Mouse (Mus musculus) midbrain, embryonic 14.5 days (tissue): Measurements from ENCODE around the gene 4933430I17Rik. TPM values are rescaled to one million over a fixed set of nuclear protein-coding genes. Genes with fewer than 3 reads are reported as not detected.
A peak's percentile ranks its signal among the peaks of the same experiment; 100 is the strongest.

Experiments
- ATAC-seq: fragments of 200-750 bp; cut with Nextera tagmentation; 2 replicates; pipeline ENCODE4 v1.8.0; 2017; ENCODE audit warnings: moderate number of reproducible peaks, moderate library complexity; ENCODE audit not compliant: low FRiP score, low TSS enrichment
- DNase-seq: peaks from one replicate; pipeline ENCODE4 v3.0.0-alpha.2; 2015
- H3K27ac ChIP-seq: fragments of 300-500 bp; sonication (generic); replicated peaks from 2 replicates; pipeline ENCODE4 v1.5.1; 2014; ENCODE audit warnings: mild to moderate bottlenecking, low read depth, low read length, moderate library complexity
- H3K27me3 ChIP-seq: fragments of 300-500 bp; sonication (generic); 2 replicates; pipeline ENCODE4 v1.6.1; 2014; ENCODE audit warnings: low read length, control low read depth, mixed read lengths; ENCODE audit not compliant: control insufficient read depth, insufficient read depth
- H3K36me3 ChIP-seq: fragments of 300-500 bp; sonication (generic); 2 replicates; pipeline ENCODE4 v1.6.1; 2014; ENCODE audit warnings: low read length, control low read depth; ENCODE audit not compliant: control insufficient read depth, insufficient read depth
- H3K4me1 ChIP-seq: fragments of 300-500 bp; sonication (generic); 2 replicates; pipeline ENCODE4 v1.6.1; 2014; ENCODE audit warnings: mild to moderate bottlenecking, antibody characterized with exemption, low read length, control low read depth; ENCODE audit not compliant: control insufficient read depth, insufficient read depth
- H3K4me2 ChIP-seq: fragments of 300-500 bp; sonication (generic); 2 replicates; pipeline ENCODE4 v1.6.1; 2014; ENCODE audit warnings: mild to moderate bottlenecking, low read length, moderate library complexity
- H3K4me3 ChIP-seq: fragments of 300-500 bp; sonication (generic); replicated peaks from 2 replicates; pipeline ENCODE4 v1.5.1; 2014; ENCODE audit warnings: low read depth, low read length
- H3K9ac ChIP-seq: fragments of 300-500 bp; sonication (generic); replicated peaks from 2 replicates; pipeline ENCODE4 v1.6.1; 2014; ENCODE audit warnings: mild to moderate bottlenecking, low read length, moderate library complexity
- H3K9me3 ChIP-seq: fragments of 300-500 bp; sonication (generic); 2 replicates; pipeline ENCODE4 v1.6.1; 2016; ENCODE audit warnings: low read length, control low read depth, mixed read lengths; ENCODE audit not compliant: control insufficient read depth
- WGBS: fragments of 180-500 bp; shearing (Covaris S2); extraction: QIAGEN DNeasy Blood & Tissue Kit; methylation state at CpG from one replicate; pipeline ENCODE4 v1.1.7; 2014; 5-methylcytosine and 5-hydroxymethylcytosine counted together
- polyA plus RNA-seq: library from polyadenylated mRNA; unstranded; fragments of >200 nt; fragmentation: Nextera tagmentation; extraction: Ambion mirVana; gene quantifications from 2 replicates; pipeline ENCODE4 v1.2.1, GENCODE M21; 2014

4933430I17Rik gene
- polyA plus RNA-seq, 1 experiment from 2014 or later = 0.78 TPM

GRCm38 (mm10) chr4:62568359-62568758 lies 43.2 kb downstream of the 4933430I17Rik start:
- Histone ChIP-seq H3K9ac (no peak overlapping the region), H3K4me3 (no peak overlapping the region), H3K4me2 (no peak overlapping the region), H3K27ac (no peak overlapping the region), H3K36me3 (no peaks in the 10 kb centered on the region), H3K9me3 (no peaks in the 10 kb centered on the region), H3K27me3 (no peaks in the 10 kb centered on the region), H3K4me1 (no peaks in the 10 kb centered on the region)
- 93% methylated on average over 1 of the region's 1 CpGs for WGBS
- no peak for DNase-seq
- no peak for ATAC-seq

GRCm38 (mm10) chr4:62569603-62570002 lies 44.4 kb downstream of the 4933430I17Rik start:
- DNase-seq (no peak), ATAC-seq (no peak)
- Histone ChIP-seq H3K4me1 (no peaks in the 10 kb centered on the region), H3K9me3 (no peaks in the 10 kb centered on the region), H3K4me3 (no peak overlapping the region), H3K27me3 (no peaks in the 10 kb centered on the region), H3K4me2 (no peak overlapping the region), H3K9ac (no peak overlapping the region), H3K36me3 (no peaks in the 10 kb centered on the region), H3K27ac (no peak overlapping the region)
- WGBS = 94% methylated on average over 5 of the region's 5 CpGs

- Histone ChIP-seq H3K4me3 (no peak overlapping the region), H3K9me3 (no peaks in the 10 kb centered on the region), H3K4me2 (no peak overlapping the region), H3K27me3 (no peaks in the 10 kb centered on the region), H3K36me3 (no peaks in the 10 kb centered on the region), H3K4me1 (no peaks in the 10 kb centered on the region), H3K27ac (no peak overlapping the region), H3K9ac (no peak overlapping the region)
- DNase-seq = no peak
- no peak for ATAC-seq
- WGBS = 85% methylated on average over 5 of the region's 5 CpGs
Observed at GRCm38 (mm10) chr4:62570029-62570428, 44.9 kb downstream of the 4933430I17Rik start.

GRCm38 (mm10) chr4:62582365-62583264 lies 57.4 kb downstream of the 4933430I17Rik start:
- H3K9ac ChIP-seq = peak overlapping the region; percentile 66
- 13% methylated on average over 18 of the region's 18 CpGs for WGBS
- DNase-seq (peak; percentile 91), ATAC-seq (peak; percentile 92)
- H3K27me3 ChIP-seq = no peaks in the 10 kb centered on the region
- peak overlapping the region; percentile 97 for H3K4me2 ChIP-seq
- peaks cover 30% of the 10 kb centered on the region for H3K4me1 ChIP-seq
- peak overlapping the region; percentile 82 for H3K27ac ChIP-seq
- H3K9me3 ChIP-seq = no peaks in the 10 kb centered on the region
- peak overlapping the region; percentile 47 for H3K4me3 ChIP-seq
- H3K36me3 ChIP-seq = no peaks in the 10 kb centered on the region

GRCm38 (mm10) chr4:62583265-62584092 lies 58.3 kb downstream of the 4933430I17Rik start:
- peak overlapping the region; percentile 97 for H3K4me2 ChIP-seq
- ATAC-seq = peak; percentile 81
- H3K27ac ChIP-seq = peak overlapping the region; percentile 82
- under 1% methylated on average over 42 of the region's 42 CpGs for WGBS
- peak; percentile 84 for DNase-seq
- H3K4me3 ChIP-seq = peak overlapping the region; percentile 47
- no peaks in the 10 kb centered on the region for H3K9me3 ChIP-seq
- H3K4me1 ChIP-seq = peaks cover 30% of the 10 kb centered on the region
- H3K9ac ChIP-seq = peak overlapping the region; percentile 66
- H3K27me3 ChIP-seq = no peaks in the 10 kb centered on the region
- no peaks in the 10 kb centered on the region for H3K36me3 ChIP-seq

- Histone ChIP-seq H3K4me3 (no peak overlapping the region), H3K36me3 (no peaks in the 10 kb centered on the region), H3K4me1 (peaks cover 34% of the 10 kb centered on the region), H3K27me3 (no peaks in the 10 kb centered on the region), H3K27ac (no peak overlapping the region), H3K9ac (no peak overlapping the region), H3K4me2 (no peak overlapping the region), H3K9me3 (no peaks in the 10 kb centered on the region)
- 91% methylated on average over 8 of the region's 8 CpGs for WGBS
- DNase-seq (no peak), ATAC-seq (no peak)
Observed at GRCm38 (mm10) chr4:62587067-62587466, 61.9 kb downstream of the 4933430I17Rik start.

GRCm38 (mm10) chr4:62590878-62591277 lies 65.7 kb downstream of the 4933430I17Rik start:
- H3K9me3 ChIP-seq = no peaks in the 10 kb centered on the region
- no peak for DNase-seq
- H3K36me3 ChIP-seq = no peaks in the 10 kb centered on the region
- H3K4me3 ChIP-seq = no peak overlapping the region
- H3K9ac ChIP-seq = no peak overlapping the region
- H3K27ac ChIP-seq = no peak overlapping the region
- H3K4me1 ChIP-seq = 0 out of 2 replicates have a peak, but pooled peaks cover 5% of the 10 kb centered on the region
- WGBS = 95% methylated on average over 1 of the region's 1 CpGs
- no peaks in the 10 kb centered on the region for H3K27me3 ChIP-seq
- H3K4me2 ChIP-seq = no peak overlapping the region
- ATAC-seq = no peak

- DNase-seq (peak; percentile 47), ATAC-seq (no peak)
- Histone ChIP-seq H3K4me2 (no peak overlapping the region), H3K4me1 (0 out of 2 replicates have a peak, but pooled peaks cover 5% of the 10 kb centered on the region), H3K27me3 (no peaks in the 10 kb centered on the region), H3K36me3 (no peaks in the 10 kb centered on the region), H3K9ac (no peak overlapping the region), H3K4me3 (no peak overlapping the region), H3K9me3 (no peaks in the 10 kb centered on the region), H3K27ac (no peak overlapping the region)
- WGBS = 10% methylated on average over 11 of the region's 11 CpGs
Observed at GRCm38 (mm10) chr4:62591326-62591725, 66.2 kb downstream of the 4933430I17Rik start.
